Mouse (Mus musculus) right cerebral cortex, adult 18-20 months (tissue): ENCODE data around the gene Cep162.

ENCODE experiments used
- DNase-seq: peaks from one replicate; pipeline ENCODE4 v3.0.0; 2022; ENCODE audit warnings: mixed read lengths

Gene Cep162

DNA sequence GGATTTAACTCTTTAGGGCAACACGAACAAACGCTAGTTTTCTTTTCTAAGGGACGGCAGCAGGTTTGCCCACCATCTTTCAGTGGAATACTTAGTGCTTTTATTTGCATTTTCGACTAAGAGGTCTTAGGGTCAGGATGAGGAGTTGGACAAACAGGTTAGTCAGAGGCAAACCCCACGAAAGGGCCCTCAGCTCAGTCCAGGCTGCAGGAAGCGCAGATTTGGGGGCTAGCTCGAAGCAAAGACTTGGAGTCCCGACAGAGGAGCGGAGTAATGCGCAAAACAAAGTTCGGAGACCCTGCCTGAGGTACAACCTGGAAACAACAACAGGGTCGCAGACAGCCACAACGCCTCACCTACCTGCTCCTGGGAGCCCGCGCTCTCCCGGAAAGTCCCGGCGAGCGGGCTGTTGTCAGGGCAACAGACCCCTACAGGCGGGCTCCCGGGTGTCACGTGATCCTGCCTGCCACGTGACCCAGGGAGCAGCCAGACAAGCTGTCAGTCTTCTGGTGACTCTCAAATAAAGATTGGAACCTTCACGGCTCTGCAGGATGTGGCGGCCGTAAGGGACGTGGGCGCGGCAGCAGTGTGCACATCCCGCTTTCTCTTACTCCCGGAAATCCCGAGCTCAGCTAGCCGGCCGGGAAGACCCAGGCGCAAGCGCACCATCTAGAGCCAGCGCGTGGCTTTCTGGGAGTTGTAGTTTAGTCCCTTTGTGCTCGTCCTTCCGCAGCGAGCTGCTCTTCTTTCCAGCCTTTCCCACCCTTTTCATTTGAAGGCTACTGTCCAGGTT, at the start of gene Cep162:
Gene Cep162 (minus strand): TSS at position 634 of the 793 bp plus-strand sequence.
- peak; percentile 91 for DNase-seq

DNA sequence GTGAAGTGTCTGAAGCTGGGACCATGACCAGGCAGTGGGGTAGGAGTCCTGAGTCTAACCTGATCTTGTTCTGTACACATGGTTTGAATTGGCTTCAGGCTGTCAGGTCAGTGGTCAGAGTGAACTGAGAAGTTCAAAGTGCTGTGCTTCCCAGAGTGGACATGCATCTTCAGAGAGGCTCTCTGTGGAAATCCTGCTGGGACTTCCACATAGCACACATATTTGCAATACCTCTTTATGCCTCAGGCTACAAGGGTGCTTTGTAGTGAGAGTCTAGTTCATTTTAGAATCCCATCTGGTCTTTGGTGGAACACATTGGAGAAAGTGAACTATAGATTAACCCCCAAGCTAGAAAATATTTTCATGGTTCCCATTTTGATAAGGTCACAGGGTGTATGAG, 47.9 kb upstream of the Cep162 start:
- DNase-seq: no peak

DNA sequence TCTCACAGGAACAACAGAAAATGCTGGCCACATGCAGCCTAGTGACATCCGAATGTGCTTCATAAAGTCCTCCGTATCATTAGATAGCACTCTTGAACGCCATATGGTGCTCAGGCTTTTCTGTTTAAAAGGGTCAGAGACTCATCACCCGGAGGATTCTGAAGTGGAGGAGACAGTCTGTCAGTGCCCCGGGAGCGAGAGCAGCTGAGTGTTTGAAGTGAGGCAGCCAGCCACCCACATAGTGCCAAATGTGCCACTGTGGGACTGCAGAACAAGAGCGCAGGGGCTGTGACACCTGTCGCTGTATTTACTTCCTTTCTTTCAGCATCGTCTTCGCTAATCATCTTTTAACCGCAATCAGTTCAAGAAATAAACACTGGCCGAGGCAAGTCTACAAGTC, 43.6 kb upstream of the Cep162 start:
- DNase-seq: peak; percentile 23

DNA sequence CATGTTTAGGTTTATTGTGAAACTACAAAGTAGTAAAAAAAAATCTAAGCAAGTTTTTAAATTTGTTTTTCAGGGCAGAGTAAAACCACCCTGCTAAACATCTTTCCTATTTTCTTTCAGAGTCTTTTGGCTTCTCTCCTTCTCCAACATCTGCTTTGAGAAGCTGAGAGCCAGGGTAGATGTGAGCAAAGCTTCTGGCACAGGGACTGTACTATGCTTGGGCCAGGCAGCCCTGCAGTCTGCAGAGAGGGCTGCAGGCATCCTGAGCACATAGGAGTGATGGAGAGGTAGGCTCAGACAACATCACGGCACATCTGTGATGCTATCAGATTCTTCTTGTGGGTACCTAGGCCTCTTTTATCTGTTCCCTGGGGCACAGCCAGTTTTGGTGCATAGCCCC, 42.2 kb upstream of the Cep162 start:
- DNase-seq: peak; percentile 7

DNA sequence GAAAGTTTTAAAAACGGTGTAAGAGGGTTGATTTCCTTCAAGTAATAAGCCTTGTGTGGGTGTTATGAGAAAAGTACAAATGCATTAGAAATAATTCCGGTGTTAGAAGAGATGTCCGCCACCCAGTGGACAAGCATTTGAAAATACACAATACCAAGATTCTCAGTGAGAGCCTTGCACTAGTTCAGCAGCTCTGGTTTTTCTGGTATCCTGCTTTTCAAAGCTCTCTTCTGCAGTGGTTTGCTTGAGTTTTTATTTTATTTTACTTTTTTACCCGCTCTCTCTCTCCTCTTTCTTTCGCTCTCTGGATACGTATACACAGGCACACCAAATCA, 327 bp upstream of the Cep162 start:
- DNase-seq: no peak

DNA sequence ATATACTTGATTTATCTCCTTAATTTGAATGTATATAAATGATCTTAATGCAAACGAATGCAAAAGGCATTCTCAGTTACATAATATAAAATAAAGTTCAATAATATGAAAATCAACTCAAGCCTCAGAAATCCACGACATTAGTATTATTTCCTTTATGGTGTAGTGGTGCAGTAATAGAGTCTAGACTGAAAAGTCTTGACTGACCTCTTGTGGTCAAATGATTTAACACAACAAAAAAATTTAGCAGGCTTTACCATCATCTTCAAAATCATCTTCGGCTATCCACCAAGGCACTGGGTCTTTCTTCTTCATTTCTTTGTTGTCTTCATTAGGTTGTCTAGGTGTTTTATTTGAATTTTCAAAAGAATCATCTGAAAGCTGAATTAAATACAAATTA, 7.2 kb downstream of the Cep162 start:
- no peak for DNase-seq

DNA sequence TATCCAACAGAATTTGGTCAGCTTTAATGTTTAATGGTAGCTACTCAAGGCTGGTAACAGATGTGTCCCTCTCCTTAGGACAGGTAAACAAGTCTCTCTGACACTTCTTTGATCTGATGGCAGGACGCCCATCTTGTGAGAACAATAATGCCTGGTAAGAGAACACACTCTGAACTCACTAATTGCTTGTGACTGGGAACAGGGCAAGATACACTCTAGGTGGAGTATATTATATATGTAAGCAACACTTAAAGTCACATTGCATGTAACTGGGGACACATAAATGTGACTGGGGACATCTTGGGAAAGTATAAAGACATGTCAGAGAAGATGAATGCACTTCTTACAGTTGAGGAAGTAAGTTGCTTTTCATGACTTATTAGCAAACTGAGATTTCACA, 7.7 kb downstream of the Cep162 start:
- no peak for DNase-seq

DNA sequence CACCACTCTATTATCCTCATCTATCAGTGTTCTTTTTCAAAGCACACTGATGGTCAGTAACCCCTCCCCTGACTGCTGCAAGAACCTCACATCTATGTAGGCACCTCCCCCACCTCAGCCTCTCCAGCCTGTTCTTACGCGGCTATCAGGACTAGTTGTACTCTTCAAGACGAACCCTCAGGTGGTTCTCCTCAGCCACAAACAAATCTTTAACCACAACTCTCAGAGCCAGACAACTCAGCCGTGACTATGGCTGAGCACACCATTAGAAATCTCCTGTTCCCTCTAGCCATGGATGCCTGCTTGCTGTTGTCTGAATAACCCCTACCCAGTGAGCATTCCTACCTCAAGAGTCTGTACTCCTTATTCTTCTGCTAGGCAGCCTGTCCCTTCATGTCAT, 42.1 kb downstream of the Cep162 start:
- DNase-seq: no peak

DNA sequence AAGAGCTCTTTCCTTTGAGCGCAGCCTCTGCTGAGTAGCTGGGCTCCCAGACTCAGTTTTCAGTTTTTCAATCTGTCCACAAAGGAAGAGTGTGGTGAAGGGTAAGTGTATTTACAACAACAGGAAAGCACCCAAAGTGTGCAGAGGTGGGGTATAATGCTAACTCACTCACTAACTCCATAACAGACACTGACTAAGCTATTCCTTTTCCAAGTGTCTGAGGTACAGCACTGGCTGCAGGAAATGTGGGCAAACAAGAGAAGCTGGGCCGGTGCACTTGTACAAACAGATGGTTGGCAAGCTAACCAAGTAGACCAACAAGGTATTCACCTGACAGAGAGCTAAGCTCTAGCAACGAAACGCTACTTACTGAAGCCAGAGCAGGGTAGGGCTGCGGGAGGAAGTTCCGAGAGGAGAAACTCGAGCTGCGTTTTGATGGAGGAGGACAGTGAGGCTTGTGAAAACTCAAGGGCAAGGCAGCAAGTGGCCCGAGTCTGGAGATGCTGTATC, 44.5 kb downstream of the Cep162 start:
- DNase-seq: no peak

DNA sequence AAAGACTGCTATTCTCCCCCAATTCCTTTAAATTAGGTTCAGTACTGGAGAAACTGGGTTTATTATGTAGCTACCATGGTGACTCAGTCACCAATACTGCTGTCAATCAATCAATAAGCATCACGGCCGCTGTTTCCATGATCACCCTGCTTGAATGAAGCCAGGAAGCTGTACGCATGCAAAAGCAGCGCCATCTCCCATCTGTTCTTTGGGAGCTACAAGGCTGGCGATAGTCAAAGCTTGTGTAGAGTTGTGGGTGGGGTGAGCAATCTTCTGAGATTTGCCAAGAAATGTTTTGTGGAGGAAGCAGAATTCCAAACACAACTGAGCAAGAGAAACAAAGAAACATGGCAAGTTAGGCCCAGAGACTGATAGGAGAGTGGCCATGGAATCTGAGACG, 52.9 kb downstream of the Cep162 start:
- peak; percentile 54 for DNase-seq

DNA sequence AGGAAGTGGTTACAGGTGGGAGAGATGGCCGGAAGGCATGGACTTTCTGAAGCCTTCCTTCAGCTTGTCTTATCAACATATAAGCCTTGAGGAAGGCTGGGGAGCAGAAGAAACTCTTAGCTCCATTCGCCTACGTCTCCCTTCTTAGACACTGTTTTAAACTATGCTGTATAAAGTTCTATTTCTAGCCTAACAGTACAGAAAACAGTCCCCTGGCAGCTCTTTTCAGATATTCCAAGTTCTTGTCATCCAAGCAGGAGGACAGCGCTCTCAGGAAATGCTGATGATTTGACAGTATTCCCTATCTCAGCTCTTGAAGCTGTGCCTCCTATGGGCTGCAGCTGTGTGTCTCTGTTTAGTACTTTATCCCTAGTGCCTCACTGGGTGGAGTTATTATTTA, 54.4 kb downstream of the Cep162 start:
- no peak for DNase-seq

DNA sequence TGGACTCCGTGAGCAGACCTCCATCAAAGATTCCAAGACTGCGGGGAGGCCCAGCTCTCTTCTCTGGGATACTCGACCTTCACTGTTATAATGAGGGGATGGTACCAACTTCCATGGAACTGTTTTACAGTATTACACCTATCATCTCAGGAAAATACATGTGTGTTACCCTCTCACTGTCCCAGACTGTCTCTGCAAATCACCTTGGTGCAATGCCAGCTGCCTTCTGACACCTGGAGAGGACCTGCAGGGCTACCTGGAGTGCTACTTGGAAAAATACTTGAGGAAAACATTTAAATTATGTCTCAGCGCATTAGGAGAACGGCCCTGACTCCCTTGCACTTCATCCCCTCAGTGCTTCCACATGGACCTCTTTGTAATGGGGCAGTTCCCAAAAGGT, 54.9 kb downstream of the Cep162 start:
- DNase-seq: no peak

DNA sequence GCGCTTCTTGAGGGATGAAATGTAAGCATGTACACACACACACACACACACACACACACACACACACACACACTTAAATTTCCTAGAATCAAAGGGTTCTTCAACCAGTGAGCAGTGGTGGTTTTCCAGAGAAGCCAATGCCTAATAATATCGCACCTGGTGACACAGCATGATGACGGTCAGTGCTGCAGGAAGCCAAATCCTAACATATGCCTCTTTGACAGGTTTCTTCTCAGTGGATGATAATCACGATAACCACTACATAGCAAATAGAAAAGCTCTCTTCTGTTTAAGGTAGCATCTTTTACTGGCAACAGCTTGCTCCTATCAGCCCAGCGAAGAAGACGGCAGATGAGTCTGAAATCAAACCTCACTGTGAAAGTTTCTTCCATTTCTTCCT, 57.3 kb downstream of the Cep162 start:
- DNase-seq: no peak

DNA sequence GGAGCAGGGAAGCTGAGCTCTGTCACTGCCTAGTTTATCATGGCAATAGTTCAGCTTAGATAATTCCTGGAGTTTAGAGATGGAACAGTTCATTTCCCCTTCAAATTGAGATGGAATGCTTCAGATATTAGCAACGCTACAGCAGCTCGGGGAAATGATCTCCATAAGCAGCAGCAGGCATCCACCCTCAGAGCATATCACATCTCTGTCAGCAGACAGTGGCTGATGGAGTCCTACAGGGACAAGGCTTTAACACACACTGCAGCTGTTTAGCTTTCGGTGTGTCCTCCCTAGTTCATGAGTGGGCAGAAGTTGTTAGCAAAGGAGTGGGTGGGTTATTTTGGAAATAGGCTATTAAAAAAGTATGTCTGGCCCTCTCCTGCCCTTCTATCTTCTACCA, 58.1 kb downstream of the Cep162 start:
- no peak for DNase-seq

DNA sequence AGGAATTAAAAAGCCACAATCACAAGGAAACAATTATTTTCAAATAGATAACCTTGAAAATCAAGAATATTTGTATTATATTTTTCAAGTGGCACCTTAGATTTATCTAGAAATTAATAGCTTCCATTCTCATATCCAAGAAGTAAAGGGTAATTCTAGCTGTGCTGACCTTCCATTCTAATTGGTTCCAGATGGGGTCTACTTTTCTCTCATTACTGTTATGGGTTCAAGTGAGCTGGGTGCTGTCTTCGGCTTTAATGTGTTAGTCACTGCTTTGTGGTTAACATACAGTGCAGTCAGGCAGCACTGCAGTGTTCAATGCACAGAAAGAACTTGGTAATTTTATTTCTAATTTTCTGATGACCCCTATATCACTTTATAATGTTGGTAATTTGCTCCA, 61.6 kb downstream of the Cep162 start:
- no peak for DNase-seq

DNA sequence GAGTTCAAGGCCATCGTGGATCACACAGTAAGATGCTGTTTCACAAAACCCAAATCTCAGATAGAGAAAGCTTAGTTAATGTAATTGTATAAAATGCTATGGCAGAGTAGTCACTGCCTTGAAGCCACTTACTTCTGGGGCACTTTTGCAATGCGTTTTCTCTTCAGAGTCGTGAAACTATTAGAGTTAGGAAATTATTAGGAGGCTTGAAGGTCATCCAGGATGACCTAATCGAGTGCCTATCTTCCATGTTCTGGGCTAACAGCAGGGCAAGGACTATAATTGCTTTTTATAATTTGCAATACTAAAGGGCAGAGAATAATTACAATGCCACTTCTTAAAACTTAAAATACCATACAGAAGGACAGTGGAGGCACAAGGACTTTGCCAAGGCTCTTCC, 68.0 kb downstream of the Cep162 start:
- no peak for DNase-seq

DNA sequence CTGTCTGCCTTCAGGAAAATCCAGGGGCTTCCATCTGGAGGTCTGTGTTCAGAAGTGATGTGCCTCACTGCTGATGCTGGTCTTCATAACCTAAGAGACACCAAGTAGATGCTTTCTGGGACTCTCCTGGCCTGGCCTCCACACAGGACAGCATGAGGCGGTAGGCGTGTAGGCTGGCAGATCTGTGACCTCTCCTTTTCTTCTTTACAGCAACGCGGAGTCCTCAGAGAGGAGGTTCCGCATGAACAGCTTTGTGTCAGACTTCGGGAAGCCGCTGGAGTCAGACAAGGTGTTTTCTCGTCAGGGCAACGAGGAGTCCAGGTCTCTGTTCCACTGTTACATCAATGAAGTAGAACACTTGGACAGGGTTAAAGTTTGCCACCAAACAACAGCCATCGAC, 73.1 kb downstream of the Cep162 start:
- DNase-seq: no peak

DNA sequence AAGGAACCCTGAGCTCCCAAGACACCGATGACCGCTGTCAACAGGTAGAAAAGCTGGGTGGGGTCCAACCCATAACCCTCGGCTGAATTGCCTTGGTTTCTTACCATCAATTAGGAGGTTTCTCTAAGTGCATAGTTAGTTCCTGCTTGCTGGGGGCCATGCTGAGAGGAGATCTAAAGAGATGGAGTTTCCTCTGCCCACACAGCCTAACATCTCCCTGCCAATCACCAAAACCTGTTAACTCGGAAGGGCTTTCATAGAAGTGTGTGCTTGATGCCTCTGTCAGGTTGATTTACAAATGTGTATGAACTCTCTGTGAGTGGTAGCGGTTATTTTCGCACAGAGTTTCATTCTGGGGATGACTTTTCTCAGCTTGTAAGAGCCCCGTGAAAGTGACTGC, 76.8 kb downstream of the Cep162 start:
- no peak for DNase-seq

DNA sequence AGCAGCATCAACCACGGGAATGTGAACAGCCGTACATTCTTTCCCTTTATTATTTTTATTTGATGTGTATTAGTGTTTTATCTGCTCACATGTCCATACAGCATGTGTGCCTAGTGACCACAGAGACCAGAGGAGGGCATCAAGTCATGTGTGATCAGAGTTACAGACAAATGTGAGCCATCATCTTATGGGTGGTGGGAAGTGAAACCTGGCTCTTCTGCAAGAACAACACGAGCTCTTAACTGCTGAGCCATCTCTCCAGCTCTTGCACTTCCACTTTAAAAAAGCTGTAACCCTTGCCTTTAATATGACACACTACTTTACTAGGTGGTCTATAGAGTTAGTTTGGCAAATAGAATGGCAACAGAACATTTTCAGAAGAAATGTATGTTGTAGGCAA, 83.8 kb downstream of the Cep162 start:
- DNase-seq: no peak

DNA sequence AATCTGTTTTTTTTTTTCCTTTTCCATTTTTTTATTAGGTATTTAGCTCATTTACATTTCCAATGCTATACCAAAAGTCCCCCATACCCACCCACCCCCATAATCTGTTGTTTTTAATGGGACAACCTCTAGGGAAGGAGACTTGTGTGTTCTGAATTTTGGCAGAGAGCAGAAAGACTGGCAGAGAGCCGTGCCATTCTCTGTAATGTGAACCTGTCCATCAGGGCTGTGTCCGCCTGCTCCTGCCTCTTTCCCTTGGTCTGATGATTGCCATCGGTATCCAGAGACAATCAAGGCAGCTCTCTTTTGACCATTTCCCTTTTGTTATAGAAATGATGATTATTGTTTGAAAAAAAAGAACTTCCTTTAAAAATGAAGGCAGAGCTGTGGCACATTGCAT, 84.4 kb downstream of the Cep162 start:
- no peak for DNase-seq

DNA sequence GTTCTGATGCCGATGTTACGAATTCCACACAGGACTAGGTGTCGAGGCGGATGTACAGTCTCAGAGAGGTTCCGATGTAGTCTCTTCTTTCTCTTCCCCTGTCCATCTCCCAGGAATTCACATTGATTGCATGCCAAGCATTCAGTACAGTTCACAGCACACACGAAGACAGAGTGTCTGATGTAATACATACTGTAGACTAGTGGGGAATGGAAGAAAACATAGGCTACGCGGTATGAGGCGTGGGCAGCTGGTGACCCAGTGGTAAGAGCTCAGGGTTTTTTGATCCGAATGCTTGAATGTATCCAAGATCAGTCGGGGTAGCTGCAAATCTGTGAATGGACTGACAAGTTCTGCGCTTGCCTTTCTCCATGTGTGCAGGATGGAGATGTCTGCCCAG, 86.2 kb downstream of the Cep162 start:
- no peak for DNase-seq

DNA sequence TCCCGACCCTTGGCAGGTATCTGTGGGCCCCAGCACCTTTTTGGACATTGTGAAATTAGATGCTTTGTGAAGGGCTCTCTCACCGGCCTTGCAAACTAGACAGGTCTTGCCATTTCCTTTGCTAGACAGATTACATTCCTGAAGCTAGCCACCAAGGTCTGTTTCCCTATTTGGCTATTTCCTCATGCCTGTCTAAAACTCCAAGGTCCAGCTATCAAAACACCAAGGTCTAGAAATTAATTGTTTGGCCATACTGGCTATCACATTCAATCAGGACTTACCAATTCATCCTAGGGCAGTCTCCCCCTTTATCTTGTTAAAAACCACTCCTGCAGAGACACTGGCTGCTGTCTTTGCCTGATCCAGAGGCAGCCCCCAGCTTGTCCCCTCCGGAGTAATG, 87.3 kb downstream of the Cep162 start:
- DNase-seq: no peak

DNA sequence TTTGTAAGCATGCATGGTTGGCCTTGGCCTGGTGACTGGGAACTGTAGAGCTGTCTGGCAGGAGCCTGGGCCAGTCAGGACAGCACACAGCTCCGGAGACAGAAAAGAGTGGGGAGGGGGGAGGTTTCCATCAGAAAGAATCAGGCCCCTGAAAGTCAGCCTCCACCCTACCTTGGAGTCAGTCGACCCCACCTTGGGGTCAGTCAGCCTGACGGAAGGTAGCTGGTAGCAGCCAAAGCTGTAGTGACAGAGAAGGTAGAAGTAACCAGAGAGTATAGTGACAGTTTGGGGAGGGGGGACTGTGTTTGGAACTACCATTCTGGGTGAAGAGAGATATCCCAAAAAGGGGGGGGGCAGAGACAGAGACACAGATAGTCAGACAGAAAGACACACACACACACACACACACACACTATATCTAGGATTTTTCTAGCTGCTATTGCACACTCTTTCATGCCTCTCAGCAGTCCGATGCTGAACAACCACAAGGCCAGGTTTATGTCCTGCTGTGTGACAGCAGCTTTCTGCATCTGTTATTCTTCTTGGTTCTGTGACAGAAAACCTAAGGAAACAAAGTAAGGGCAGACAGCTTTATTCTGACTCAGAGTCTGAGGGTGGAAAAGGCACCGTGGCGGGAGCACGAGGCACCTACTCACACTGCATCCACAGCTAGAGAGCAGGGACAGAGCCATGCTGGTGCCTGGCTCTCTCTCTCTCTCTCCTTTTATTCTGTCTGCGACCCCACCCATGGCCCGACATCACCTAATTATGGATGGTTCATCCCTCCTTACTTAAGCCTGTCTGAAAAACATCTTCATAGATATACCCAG, 88.1 kb downstream of the Cep162 start:
- peak; percentile 17 for DNase-seq

DNA sequence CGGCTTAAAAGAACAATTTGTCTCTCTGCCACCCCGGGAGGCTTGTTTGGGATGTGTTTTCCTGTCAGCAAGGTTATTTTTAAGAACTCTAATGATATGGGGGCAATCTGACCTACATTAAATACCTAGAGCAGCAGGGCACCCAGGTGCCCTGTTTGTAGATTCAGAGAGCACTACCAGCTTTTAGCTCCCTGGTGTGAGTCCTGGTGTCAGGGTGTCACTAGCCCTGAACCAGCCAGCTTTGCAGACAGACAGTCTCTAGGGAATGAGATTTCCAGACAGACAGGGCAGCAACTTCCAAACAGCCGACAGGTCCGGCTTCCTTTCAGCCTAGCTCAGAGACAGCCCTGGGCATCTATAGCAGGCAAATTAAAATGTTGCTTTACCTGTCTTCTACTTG, 92.8 kb downstream of the Cep162 start:
- no peak for DNase-seq
